Mouse (Mus musculus) gastrocnemius, postnatal 4 days (tissue): Measurements from ENCODE around the gene Fbxo8. TPM values are rescaled to one million over a fixed set of nuclear protein-coding genes. Genes with fewer than 3 reads are reported as not detected.

ENCODE experiments used
- DNase-seq, 2 experiments: peaks; one replicate each; pipeline ENCODE4 v3.0.0; 2021 to 2022; ENCODE audit warnings: low spot score in 2 of 2, mixed read lengths in 2 of 2
- long read RNA-seq, 2 experiments: library from polyadenylated mRNA; stranded (forward); transcript quantifications; one replicate each; pipeline ENCODE4 v2.0.0; 2021
- total RNA-seq, 2 experiments: library from RNA; stranded (reverse); gene quantifications; 2 replicates each; pipeline ENCODE4 v1.2.3; 2021

Gene Fbxo8
- 10 to 100 TPM; 20.6 to 22.3 TPM for total RNA-seq
- long read RNA-seq, experiment 1, transcript Fbxo8-201 (6 exons, 3,571 nt): major isoform, 9 of 12 reads
- long read RNA-seq, experiment 1, partial matches to known transcripts: 0 of 12 reads
- long read RNA-seq, experiment 1, other reads (novel, unspliced or antisense): 2 of 12 reads
- long read RNA-seq, experiment 2, transcript Fbxo8-201 (6 exons, 3,571 nt): major isoform, 15 of 22 reads
- long read RNA-seq, experiment 2, partial matches to known transcripts: 0 of 22 reads
- long read RNA-seq, experiment 2, other reads (novel, unspliced or antisense): 5 of 22 reads

- DNase-seq: peak; percentile 49 to 83
Observed at GRCm38 (mm10) chr8:56550558-56551360, at the start of gene Fbxo8, which contains the start of gene Cep44. TSS of gene Fbxo8 (plus strand) at chr8:56551090. TSS of gene Cep44 (minus strand) at chr8:56551047.

- DNase-seq: no peak
Observed at GRCm38 (mm10) chr8:56501911-56502310, 49.0 kb upstream of the Fbxo8 start.

DNA sequence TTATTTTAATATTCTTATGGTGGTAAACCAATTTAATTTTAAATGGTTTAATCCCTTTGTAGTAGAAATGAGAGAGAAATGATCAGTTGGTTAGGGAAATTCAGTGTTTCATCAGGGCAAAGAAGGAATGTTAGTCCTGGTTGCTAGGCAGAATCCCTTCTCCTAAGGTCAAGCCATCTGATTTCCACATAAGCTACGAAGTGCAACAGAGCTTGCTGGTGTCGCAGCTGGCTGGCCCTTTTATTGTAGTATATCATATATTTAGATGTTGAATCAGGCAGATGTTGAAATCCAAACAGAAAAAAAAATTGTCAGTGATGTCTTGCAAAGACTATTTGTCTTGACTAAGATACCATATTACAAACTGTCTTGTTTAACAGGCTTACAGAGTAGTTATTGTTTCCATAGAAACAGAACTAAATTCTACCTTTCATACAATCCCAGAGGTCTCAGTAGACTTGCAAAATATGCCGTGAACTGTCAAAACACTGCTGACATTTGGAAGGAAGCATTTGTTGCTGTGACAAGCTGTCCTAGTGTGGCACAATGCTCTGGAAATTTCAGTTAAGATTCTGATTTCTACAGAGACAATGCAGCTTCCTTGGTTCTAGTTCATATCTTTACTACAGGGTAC is 42.5 kb upstream of the Fbxo8 start:
- no peak for DNase-seq

DNA sequence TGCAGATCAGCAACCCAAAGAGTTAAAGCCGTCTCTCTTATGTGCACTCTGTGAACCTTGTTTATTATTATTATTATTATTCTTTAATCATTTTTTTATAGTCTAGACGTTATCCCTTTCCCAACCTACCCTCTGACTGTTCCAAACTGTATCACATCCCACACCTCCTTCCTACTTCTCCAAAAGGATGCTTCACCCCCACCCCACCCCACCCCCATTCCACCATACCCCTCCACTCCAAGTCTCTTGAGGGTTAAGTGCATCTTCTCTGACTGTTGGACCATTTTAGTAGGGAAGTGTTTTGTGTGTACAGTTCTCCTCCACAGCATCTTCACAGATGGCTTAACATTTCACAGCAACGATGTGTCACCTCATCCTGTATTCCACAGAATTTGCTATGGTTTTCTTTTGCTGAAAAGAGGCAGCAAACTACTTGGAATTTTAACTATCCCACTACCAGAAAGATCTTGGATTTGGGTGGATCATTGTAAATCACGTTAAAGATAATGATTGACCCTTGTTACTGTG is 41.9 kb upstream of the Fbxo8 start:
- DNase-seq: no peak

DNA sequence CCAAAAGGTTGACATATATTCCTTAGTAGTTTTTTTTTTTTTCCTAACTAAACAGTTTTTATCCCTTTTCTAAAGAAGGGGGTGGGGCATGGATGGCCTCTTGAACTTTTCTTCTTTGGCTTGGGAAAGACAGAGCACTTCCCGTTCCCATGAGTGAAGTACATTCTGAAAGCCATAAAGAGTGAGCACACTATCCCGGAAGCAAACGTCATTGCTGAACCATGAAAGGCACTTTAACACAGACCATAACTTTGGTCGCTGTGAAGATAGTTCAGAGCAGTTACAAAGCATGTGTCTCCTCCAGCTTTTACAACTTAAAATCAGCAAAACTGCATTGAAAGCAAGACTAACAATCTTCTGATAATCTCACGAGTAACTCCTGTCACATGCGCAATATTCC is 32.0 kb upstream of the Fbxo8 start:
- no peak for DNase-seq

GRCm38 (mm10) chr8:56520249-56520648 is 30.6 kb upstream of the Fbxo8 start:
- no peak for DNase-seq

GRCm38 (mm10) chr8:56521051-56521450 is 29.8 kb upstream of the Fbxo8 start:
- no peak for DNase-seq

DNA sequence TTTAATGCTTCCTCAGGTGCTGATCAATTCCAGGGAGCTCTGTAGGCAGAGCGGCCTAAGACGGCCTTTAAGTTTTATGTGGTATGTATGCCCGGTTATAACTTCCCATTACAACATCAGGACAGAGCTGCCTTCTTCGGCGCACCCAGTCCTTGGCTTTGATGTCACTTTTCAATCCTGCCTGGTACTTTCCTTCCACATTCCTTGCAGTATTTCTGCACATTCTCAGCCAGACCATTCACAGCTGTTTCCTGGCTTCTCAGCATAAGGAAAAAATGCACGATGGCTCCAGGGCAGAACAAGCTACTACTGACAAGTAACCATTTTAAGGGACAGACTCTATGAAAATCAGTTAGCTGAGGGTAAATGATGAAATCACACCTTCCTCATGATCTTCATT is 22.0 kb upstream of the Fbxo8 start:
- DNase-seq: no peak

- DNase-seq: peak; percentile 48 to 63
Observed at GRCm38 (mm10) chr8:56530359-56530758, 20.5 kb upstream of the Fbxo8 start.

- DNase-seq: no peak
Observed at GRCm38 (mm10) chr8:56540706-56541105, 10.2 kb upstream of the Fbxo8 start.

GRCm38 (mm10) chr8:56547866-56548265 is 3.0 kb upstream of the Fbxo8 start:
- DNase-seq: no peak

- DNase-seq: peak; percentile 62 to 82
Observed at GRCm38 (mm10) chr8:56551361-56551852, 517 bp downstream of the Fbxo8 start.

GRCm38 (mm10) chr8:56552045-56552444 is 1.2 kb downstream of the Fbxo8 start:
- no peak for DNase-seq

- DNase-seq: no peak
Observed at GRCm38 (mm10) chr8:56552551-56553103, 1.7 kb downstream of the Fbxo8 start.

- DNase-seq: no peak
Observed at GRCm38 (mm10) chr8:56564399-56565047, 13.6 kb downstream of the Fbxo8 start.

DNA sequence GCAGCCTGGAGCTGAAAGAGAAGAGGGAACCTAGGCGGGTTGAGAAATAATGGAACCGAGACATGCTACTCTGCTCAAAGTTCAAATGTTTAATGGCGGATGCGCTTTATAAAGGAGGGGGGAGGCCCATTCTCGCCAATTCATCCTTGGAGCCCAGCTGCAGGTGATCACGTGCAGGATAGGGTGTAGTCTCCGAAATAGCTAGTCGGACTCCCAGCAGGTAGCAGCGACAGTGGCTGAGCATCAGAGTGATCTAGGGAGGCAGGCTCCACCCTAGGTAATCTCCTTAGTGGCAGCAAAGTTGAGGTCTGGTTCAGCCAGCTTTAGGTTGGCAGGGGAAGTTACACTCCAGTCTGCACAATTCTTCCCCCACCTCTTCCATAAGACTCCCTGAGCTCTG is 16.0 kb downstream of the Fbxo8 start:
- DNase-seq: no peak

GRCm38 (mm10) chr8:56580918-56581317 is 30.0 kb downstream of the Fbxo8 start:
- DNase-seq: peak; percentile 39 to 43

GRCm38 (mm10) chr8:56582841-56583240 is 32.0 kb downstream of the Fbxo8 start:
- DNase-seq: no peak

DNA sequence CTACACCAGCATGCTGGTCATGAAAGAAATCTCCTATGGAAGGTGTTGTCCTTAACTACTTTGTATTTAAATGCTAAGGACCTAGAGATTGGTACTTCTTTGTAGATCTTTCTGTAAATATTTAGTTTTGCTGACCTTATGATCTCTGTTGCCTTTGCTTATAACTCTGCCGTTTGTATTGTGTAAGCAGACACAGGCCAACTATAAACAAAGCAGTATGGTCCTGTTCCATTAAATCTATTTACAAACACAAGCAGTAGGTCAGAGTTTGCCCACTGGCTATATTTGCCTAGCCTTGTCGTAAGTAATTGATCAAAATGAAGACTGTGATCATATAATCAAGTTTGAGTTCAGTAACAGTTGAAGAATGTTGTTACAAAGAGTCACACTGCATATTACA is 38.1 kb downstream of the Fbxo8 start:
- no peak for DNase-seq

DNA sequence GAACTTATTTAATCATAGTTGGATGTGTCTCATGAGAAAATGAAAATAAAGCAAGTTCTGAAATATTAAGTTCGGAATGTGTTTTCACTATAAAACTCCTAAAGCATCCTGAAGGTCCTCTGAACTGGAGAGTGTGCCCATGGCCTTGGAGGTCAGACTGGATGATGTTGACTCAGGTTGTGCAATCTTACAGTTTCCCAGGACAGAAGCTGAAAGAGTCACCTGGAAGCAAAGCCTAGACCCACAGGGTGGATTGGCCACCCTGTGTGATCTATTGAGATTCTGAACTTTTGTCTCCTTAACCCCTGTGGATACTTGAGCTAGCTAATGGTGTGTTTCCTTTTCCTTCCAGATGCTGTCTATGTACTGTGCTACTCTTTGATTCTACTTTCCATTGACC is 40.2 kb downstream of the Fbxo8 start:
- DNase-seq: no peak

DNA sequence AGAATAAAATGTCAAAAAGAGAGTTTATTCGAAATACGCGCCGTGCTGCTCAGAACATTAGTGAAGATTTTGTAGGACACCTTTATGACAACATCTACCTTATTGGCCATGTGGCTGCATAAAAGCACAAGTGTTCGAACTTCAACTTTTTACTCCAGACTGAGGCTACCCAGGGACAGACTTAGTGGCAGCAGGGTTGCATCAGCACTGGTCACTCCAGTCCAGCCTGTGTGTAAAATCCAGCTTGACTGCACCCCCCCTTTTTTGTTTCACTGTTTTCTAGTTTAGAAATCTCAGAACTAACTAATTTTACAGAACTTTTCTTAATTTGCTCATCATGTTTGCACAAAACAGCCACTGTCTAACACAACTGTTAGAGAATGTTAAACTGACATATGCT is 40.6 kb downstream of the Fbxo8 start:
- no peak for DNase-seq
